Mouse (Mus musculus) intestine, embryonic 14.5 days (tissue): ENCODE measurements around the gene Gsdma3. TPM values are rescaled to one million over a fixed set of nuclear protein-coding genes. Genes with fewer than 3 reads are reported as not detected.

Source experiments
- ATAC-seq: fragments of 200-750 bp; cut with Nextera tagmentation; replicated peaks from 2 replicates; pipeline ENCODE4 v1.8.0; 2017; ENCODE audit warnings: low read depth, moderate number of reproducible peaks, moderate TSS enrichment, moderate library complexity; ENCODE audit not compliant: low FRiP score, low TSS enrichment
- DNase-seq: peaks from one replicate; pipeline ENCODE4 v3.0.0-alpha.2; 2018; ENCODE audit warnings: low spot score
- H3K27ac ChIP-seq: fragments of 300-500 bp; sonication (generic); 2 replicates; pipeline ENCODE4 v1.5.1; 2014; ENCODE audit warnings: low read depth, mild to moderate bottlenecking, control low read depth
- H3K27me3 ChIP-seq: fragments of 300-500 bp; sonication (generic); replicated peaks from 2 replicates; pipeline ENCODE4 v1.6.1; 2014; ENCODE audit warnings: low read length, control low read depth; ENCODE audit not compliant: control insufficient read depth, insufficient read depth
- H3K36me3 ChIP-seq: fragments of 300-500 bp; sonication (generic); 2 replicates; pipeline ENCODE4 v1.6.1; 2014; ENCODE audit warnings: low read length, control low read depth; ENCODE audit not compliant: control insufficient read depth, insufficient read depth
- H3K4me1 ChIP-seq: fragments of 300-500 bp; sonication (generic); replicated peaks from 2 replicates; pipeline ENCODE4 v1.6.1; 2014; ENCODE audit warnings: low read length, control low read depth, mixed read lengths; ENCODE audit not compliant: control insufficient read depth, insufficient read depth
- H3K4me2 ChIP-seq: fragments of 300-500 bp; sonication (generic); 2 replicates; pipeline ENCODE4 v1.6.1; 2014; ENCODE audit warnings: low read length
- H3K4me3 ChIP-seq: fragments of 300-500 bp; sonication (generic); 2 replicates; pipeline ENCODE4 v1.5.1; 2014; ENCODE audit warnings: low read depth, low read length, control low read depth, mixed read lengths
- H3K9ac ChIP-seq: fragments of 300-500 bp; sonication (generic); 2 replicates; pipeline ENCODE4 v1.6.1; 2014; ENCODE audit warnings: mild to moderate bottlenecking, low read length
- H3K9me3 ChIP-seq: fragments of 300-500 bp; sonication (generic); 2 replicates; pipeline ENCODE4 v1.6.1; 2016; ENCODE audit warnings: low read length, control low read depth; ENCODE audit not compliant: control insufficient read depth
- WGBS: fragments of 180-500 bp; shearing (Covaris S2); extraction: QIAGEN DNeasy Blood & Tissue Kit; methylation state at CpG from one replicate; pipeline ENCODE4 v1.1.7; 2014; 5-methylcytosine and 5-hydroxymethylcytosine counted together
- polyA plus RNA-seq: library from polyadenylated mRNA; unstranded; fragments of >200 nt; fragmentation: Nextera tagmentation; extraction: Ambion mirVana; gene quantifications from 2 replicates; pipeline ENCODE4 v1.2.1, GENCODE M21; 2014

Gene Gsdma3
- polyA plus RNA-seq = not detected in 2 replicates

- Histone ChIP-seq H3K4me1 (no peaks in the 10 kb centered on the region), H3K27me3 (no peaks in the 10 kb centered on the region), H3K27ac (no peak within 1 kb of the TSS), H3K36me3 (no peaks in the 10 kb centered on the region), H3K9ac (no peak within 1 kb of the TSS), H3K9me3 (no peaks in the 10 kb centered on the region), H3K4me3 (no peak within 1 kb of the TSS), H3K4me2 (no peak within 1 kb of the TSS)
- ATAC-seq (no peak), DNase-seq (no peak)
- 90% methylated on average over 10 of the region's 10 CpGs for WGBS
Observed at GRCm38 (mm10) chr11:98625611-98626410, at the start of gene Gsdma3, which contains the start of gene Gm12355. TSS of gene Gsdma3 (plus strand) at chr11:98626360. TSS of gene Gm12355 (minus strand) at chr11:98625661.

- Histone ChIP-seq H3K4me2 (no peak overlapping the region), H3K9me3 (no peaks in the 10 kb centered on the region), H3K4me1 (no peaks in the 10 kb centered on the region), H3K36me3 (peaks cover 12% of the 10 kb centered on the region), H3K9ac (no peak overlapping the region), H3K4me3 (no peak overlapping the region), H3K27ac (no peak overlapping the region), H3K27me3 (no peaks in the 10 kb centered on the region)
- DNase-seq (no peak), ATAC-seq (no peak)
- WGBS = 90% methylated on average over 5 of the region's 5 CpGs
Observed at GRCm38 (mm10) chr11:98577776-98578175, 48.4 kb upstream of the Gsdma3 start.

GRCm38 (mm10) chr11:98580301-98581121 is 45.6 kb upstream of the Gsdma3 start:
- Histone ChIP-seq H3K9me3 (no peaks in the 10 kb centered on the region), H3K4me1 (peaks cover 7% of the 10 kb centered on the region), H3K4me3 (no peak overlapping the region), H3K27ac (0 out of 2 replicates have a peak overlapping the region, but pooled peaks have one; percentile 16), H3K4me2 (no peak overlapping the region), H3K36me3 (peaks cover 20% of the 10 kb centered on the region), H3K27me3 (no peaks in the 10 kb centered on the region), H3K9ac (no peak overlapping the region)
- WGBS = 67% methylated on average over 16 of the region's 16 CpGs
- DNase-seq (no peak), ATAC-seq (no peak)

DNA sequence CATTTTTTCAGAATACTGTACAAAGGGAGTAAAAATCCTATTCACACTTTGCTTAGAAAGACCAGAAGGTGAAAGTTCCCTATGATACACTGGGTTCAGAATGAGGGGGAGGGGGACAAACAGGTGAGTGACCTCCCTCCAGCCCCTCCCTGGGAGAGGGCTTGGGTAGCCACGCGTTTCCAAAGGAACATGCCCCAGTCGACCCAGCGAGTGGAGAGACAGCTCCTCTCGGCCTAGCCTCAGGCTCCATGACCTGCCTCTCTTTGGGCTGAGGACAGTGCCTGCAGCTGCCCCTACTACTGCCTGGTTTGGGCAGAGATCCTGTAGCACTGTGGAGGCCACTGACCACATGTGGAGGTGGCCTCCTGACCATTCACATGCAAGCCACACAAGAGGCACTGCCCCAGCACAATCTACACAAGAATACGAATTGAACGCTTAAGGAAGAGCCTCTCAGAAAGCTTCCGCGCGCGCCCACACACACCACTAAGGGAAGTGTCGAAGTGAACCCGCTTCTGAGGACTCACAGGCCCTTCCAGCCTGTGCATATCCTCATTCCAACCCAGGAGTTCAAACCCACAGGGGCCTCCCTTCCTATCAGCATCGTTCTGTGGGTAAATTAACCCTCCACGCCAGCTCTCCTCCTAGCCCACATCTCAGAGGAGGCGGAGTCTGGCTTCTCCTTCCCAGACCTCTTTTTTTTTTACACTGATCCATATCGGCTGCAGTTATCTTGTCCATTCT is 44.7 kb upstream of the Gsdma3 start:
- DNase-seq (no peak), ATAC-seq (no peak)
- Histone ChIP-seq H3K4me3 (no peak overlapping the region), H3K9ac (no peak overlapping the region), H3K4me1 (peaks cover 15% of the 10 kb centered on the region), H3K27me3 (no peaks in the 10 kb centered on the region), H3K27ac (0 out of 2 replicates have a peak overlapping the region, but pooled peaks have one; percentile 16), H3K9me3 (no peaks in the 10 kb centered on the region), H3K36me3 (peaks cover 20% of the 10 kb centered on the region), H3K4me2 (no peak overlapping the region)
- 77% methylated on average over 17 of the region's 17 CpGs for WGBS

DNA sequence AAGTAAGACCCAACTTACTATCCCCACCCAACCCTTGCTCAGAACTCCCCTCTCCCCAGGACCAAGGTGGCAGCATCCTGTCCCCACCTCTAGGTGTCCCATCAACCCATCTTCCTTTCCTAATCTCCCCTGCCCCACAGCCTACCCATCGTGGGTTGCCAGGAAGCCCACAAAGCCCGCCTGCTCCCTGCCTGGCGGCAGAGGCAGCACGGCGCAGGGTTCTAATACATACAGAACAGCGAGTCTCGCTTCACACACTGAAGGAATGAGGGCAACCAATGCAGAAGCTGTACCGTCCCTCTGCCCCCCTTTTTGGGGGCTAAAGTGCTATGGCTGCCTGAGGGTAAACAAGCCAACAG is 44.2 kb upstream of the Gsdma3 start:
- H3K27ac ChIP-seq = no peak overlapping the region
- no peaks in the 10 kb centered on the region for H3K9me3 ChIP-seq
- H3K36me3 ChIP-seq = peaks cover 20% of the 10 kb centered on the region
- no peak overlapping the region for H3K4me3 ChIP-seq
- H3K9ac ChIP-seq = no peak overlapping the region
- H3K4me2 ChIP-seq = no peak overlapping the region
- ATAC-seq (no peak), DNase-seq (no peak)
- 89% methylated on average over 8 of the region's 8 CpGs for WGBS
- peaks cover 15% of the 10 kb centered on the region for H3K4me1 ChIP-seq
- no peaks in the 10 kb centered on the region for H3K27me3 ChIP-seq

DNA sequence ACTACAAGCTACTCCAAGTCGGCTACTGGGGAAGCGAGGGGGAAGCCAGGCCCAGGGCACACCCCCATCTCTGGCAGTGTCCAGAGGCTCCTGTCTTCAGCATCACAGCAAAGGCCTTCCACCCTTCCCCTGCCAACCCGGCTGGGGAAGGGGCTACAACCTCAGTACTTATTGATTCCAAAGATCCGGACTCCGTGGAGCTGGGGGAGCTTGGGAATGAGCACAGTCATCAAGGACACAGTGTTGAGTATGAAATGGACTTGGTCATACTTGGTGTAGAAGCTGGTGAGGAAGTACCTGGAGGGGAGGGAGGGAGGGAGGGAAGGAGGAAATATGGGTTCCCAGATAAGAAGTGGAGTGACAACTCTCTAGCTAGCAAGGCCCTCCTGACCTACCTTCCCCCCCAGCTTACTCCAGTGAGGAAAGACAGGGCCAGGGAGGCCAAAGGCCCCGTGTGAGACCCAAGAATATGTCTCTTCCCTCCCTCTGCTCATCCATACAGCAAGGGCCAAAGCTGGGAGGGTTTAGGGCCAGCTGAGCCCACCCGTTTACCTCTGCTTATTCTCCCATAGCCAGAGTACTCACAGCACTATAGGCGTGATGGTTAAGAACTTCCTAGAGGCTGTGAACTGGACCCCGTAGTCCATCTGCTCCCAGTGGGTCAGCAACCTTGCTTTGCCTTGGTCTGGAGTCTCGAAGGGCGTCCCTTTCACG is 43.5 kb upstream of the Gsdma3 start:
- ATAC-seq = no peak
- Histone ChIP-seq H3K4me2 (no peak overlapping the region), H3K36me3 (peaks cover 20% of the 10 kb centered on the region), H3K4me1 (peaks cover 18% of the 10 kb centered on the region), H3K27ac (no peak overlapping the region), H3K27me3 (no peaks in the 10 kb centered on the region), H3K9ac (no peak overlapping the region), H3K9me3 (no peaks in the 10 kb centered on the region), H3K4me3 (no peak overlapping the region)
- 85% methylated on average over 12 of the region's 12 CpGs for WGBS
- no peak for DNase-seq

GRCm38 (mm10) chr11:98583265-98583552 is 43.0 kb upstream of the Gsdma3 start:
- Histone ChIP-seq H3K4me2 (no peak overlapping the region), H3K36me3 (peaks cover 20% of the 10 kb centered on the region), H3K4me1 (peaks cover 23% of the 10 kb centered on the region), H3K4me3 (no peak overlapping the region), H3K27me3 (no peaks in the 10 kb centered on the region), H3K27ac (no peak overlapping the region), H3K9ac (no peak overlapping the region), H3K9me3 (no peaks in the 10 kb centered on the region)
- no peak for DNase-seq
- WGBS = 93% methylated on average over 3 of the region's 3 CpGs
- ATAC-seq = no peak

DNA sequence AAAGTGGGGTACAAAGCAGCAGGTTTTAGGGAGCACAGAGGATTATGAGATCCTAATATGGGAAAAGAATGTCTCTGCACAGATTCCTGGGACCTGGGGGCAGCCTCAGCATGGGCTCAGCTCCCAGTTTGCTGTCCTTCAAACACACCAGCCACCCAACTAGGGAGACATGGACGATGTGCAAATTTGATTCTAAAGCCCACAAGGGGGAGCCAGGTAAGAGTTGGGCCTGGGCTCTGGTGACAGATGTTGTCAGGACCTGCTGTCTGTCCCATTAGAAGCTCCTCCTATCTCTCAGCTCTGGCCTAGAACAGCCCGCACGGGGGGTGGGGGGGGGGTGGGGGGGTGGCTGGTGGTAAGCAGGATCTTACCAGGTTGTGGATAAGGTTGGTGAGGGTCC is 42.6 kb upstream of the Gsdma3 start:
- peaks cover 27% of the 10 kb centered on the region for H3K4me1 ChIP-seq

More for the DNA sequence above, 42.6 kb upstream of the Gsdma3 start:
- no peak for ATAC-seq
- Histone ChIP-seq H3K4me3 (no peak overlapping the region), H3K9me3 (no peaks in the 10 kb centered on the region), H3K27me3 (no peaks in the 10 kb centered on the region), H3K4me2 (no peak overlapping the region), H3K27ac (no peak overlapping the region), H3K36me3 (peaks cover 20% of the 10 kb centered on the region), H3K9ac (no peak overlapping the region)
- DNase-seq = no peak
- 16% methylated on average over 3 of the region's 3 CpGs for WGBS
